Mouse (Mus musculus): ENCODE results near the gene Polq. TPM values are rescaled to one million over a fixed set of nuclear protein-coding genes. Genes with fewer than 3 reads are reported as not detected.
A peak's percentile ranks its signal among the peaks of the same experiment; 100 is the strongest.

Polq gene
- polyA plus RNA-seq (2016; fragmentation: Nextera tagmentation; extraction: Ambion mirVana) = 12.9 and 15.5 TPM in 2 replicates

- H3K4me2 ChIP-seq = peak within 1 kb of the TSS; percentile 88
- H3K27ac ChIP-seq = no peak within 1 kb of the TSS
- ATAC-seq (ENCODE audit: low FRiP score) = peak; percentile 98
- no peaks in the 10 kb centered on the region for H3K9me3 ChIP-seq
- peaks cover 13% of the 10 kb centered on the region for H3K4me1 ChIP-seq
- no peaks in the 10 kb centered on the region for H3K36me3 ChIP-seq (replicated peaks)
- no peaks in the 10 kb centered on the region for H3K27me3 ChIP-seq
- WGBS = 6% methylated on average over 30 of the region's 30 CpGs
- peak within 1 kb of the TSS; percentile 76 for H3K4me3 ChIP-seq (replicated peaks)
- peak within 1 kb of the TSS; percentile 80 for H3K9ac ChIP-seq
Observed at GRCm38 (mm10) chr16:37011061-37011921, at the start of gene Polq. Polq (plus strand) TSS chr16:37011786.

- H3K4me3 ChIP-seq (replicated peaks) = no peak overlapping the region
- H3K9ac ChIP-seq = no peak overlapping the region
- 88% methylated on average over 4 of the region's 4 CpGs for WGBS
- H3K4me2 ChIP-seq = no peak overlapping the region
- H3K4me1 ChIP-seq = no peaks in the 10 kb centered on the region
- H3K36me3 ChIP-seq (replicated peaks) = no peaks in the 10 kb centered on the region
- no peak for ATAC-seq (ENCODE audit: low FRiP score)
- H3K27me3 ChIP-seq = no peaks in the 10 kb centered on the region
- H3K27ac ChIP-seq = no peak overlapping the region
- H3K9me3 ChIP-seq = no peaks in the 10 kb centered on the region
Observed at GRCm38 (mm10) chr16:36963415-36963814, 48.2 kb upstream of the Polq start.

GRCm38 (mm10) chr16:36979127-36979526, 32.5 kb upstream of the Polq start:
- no peak overlapping the region for H3K9ac ChIP-seq
- H3K27me3 ChIP-seq = no peaks in the 10 kb centered on the region
- no peaks in the 10 kb centered on the region for H3K4me1 ChIP-seq
- H3K36me3 ChIP-seq (replicated peaks) = no peaks in the 10 kb centered on the region
- H3K4me2 ChIP-seq = no peak overlapping the region
- H3K4me3 ChIP-seq (replicated peaks) = no peak overlapping the region
- no peak for ATAC-seq (ENCODE audit: low FRiP score)
- 92% methylated on average over 2 of the region's 2 CpGs for WGBS
- H3K27ac ChIP-seq = no peak overlapping the region
- no peaks in the 10 kb centered on the region for H3K9me3 ChIP-seq

GRCm38 (mm10) chr16:36983796-36984195, 27.8 kb upstream of the Polq start:
- Histone ChIP-seq H3K27ac (no peak overlapping the region), H3K9me3 (no peaks in the 10 kb centered on the region), H3K4me1 (no peaks in the 10 kb centered on the region), H3K27me3 (no peaks in the 10 kb centered on the region), H3K4me3 (replicated peaks) (no peak overlapping the region), H3K4me2 (no peak overlapping the region), H3K9ac (no peak overlapping the region), H3K36me3 (replicated peaks) (no peaks in the 10 kb centered on the region)
- WGBS = 82% methylated on average over 1 of the region's 1 CpGs
- ATAC-seq (ENCODE audit: low FRiP score) = no peak

GRCm38 (mm10) chr16:36985636-36986042, 25.9 kb upstream of the Polq start:
- no peak overlapping the region for H3K4me3 ChIP-seq (replicated peaks)
- no peaks in the 10 kb centered on the region for H3K36me3 ChIP-seq (replicated peaks)
- H3K9ac ChIP-seq = no peak overlapping the region
- ATAC-seq (ENCODE audit: low FRiP score) = no peak
- no peak overlapping the region for H3K27ac ChIP-seq
- H3K4me2 ChIP-seq = no peak overlapping the region
- H3K9me3 ChIP-seq = no peaks in the 10 kb centered on the region
- H3K27me3 ChIP-seq = no peaks in the 10 kb centered on the region
- 74% methylated on average over 5 of the region's 5 CpGs for WGBS
- no peaks in the 10 kb centered on the region for H3K4me1 ChIP-seq

- 71% methylated on average over 2 of the region's 2 CpGs for WGBS
Observed at GRCm38 (mm10) chr16:36987399-36987798, 24.2 kb upstream of the Polq start.

GRCm38 (mm10) chr16:36988066-36988465, 23.5 kb upstream of the Polq start:
- no peak for ATAC-seq (ENCODE audit: low FRiP score)
- no peaks in the 10 kb centered on the region for H3K4me1 ChIP-seq
- H3K4me3 ChIP-seq (replicated peaks) = no peak overlapping the region
- no peaks in the 10 kb centered on the region for H3K27me3 ChIP-seq
- H3K27ac ChIP-seq = no peak overlapping the region
- H3K36me3 ChIP-seq (replicated peaks) = no peaks in the 10 kb centered on the region
- H3K9ac ChIP-seq = no peak overlapping the region
- no peaks in the 10 kb centered on the region for H3K9me3 ChIP-seq
- no peak overlapping the region for H3K4me2 ChIP-seq

More at GRCm38 (mm10) chr16:36987399-36987798, 24.2 kb upstream of the Polq start:
- no peak overlapping the region for H3K9ac ChIP-seq
- H3K4me1 ChIP-seq = no peaks in the 10 kb centered on the region
- no peaks in the 10 kb centered on the region for H3K27me3 ChIP-seq
- H3K9me3 ChIP-seq = no peaks in the 10 kb centered on the region
- no peak overlapping the region for H3K27ac ChIP-seq
- ATAC-seq (ENCODE audit: low FRiP score) = no peak
- H3K4me2 ChIP-seq = no peak overlapping the region
- no peaks in the 10 kb centered on the region for H3K36me3 ChIP-seq (replicated peaks)
- H3K4me3 ChIP-seq (replicated peaks) = no peak overlapping the region

- no peak overlapping the region for H3K27ac ChIP-seq
- H3K36me3 ChIP-seq (replicated peaks) = no peaks in the 10 kb centered on the region
- no peaks in the 10 kb centered on the region for H3K27me3 ChIP-seq
- no peak overlapping the region for H3K9ac ChIP-seq
- H3K9me3 ChIP-seq = no peaks in the 10 kb centered on the region
- no peak overlapping the region for H3K4me3 ChIP-seq (replicated peaks)
- H3K4me2 ChIP-seq = no peak overlapping the region
- H3K4me1 ChIP-seq = no peaks in the 10 kb centered on the region
- 73% methylated on average over 8 of the region's 8 CpGs for WGBS
- ATAC-seq (ENCODE audit: low FRiP score) = no peak
Observed at GRCm38 (mm10) chr16:36989493-36989892, 22.1 kb upstream of the Polq start.

- Histone ChIP-seq H3K36me3 (replicated peaks) (no peaks in the 10 kb centered on the region), H3K9me3 (no peaks in the 10 kb centered on the region), H3K27ac (no peak within 1 kb of the TSS), H3K4me3 (replicated peaks) (no peak within 1 kb of the TSS), H3K4me2 (no peak within 1 kb of the TSS), H3K4me1 (no peaks in the 10 kb centered on the region), H3K9ac (no peak within 1 kb of the TSS), H3K27me3 (no peaks in the 10 kb centered on the region)
- 84% methylated on average over 18 of the region's 18 CpGs for WGBS
- no peak for ATAC-seq (ENCODE audit: low FRiP score)
Observed at GRCm38 (mm10) chr16:36989999-36990625, 21.5 kb upstream of the Polq start, which contains the start of gene Fbxo40. Fbxo40 (minus strand) TSS chr16:36990467.

GRCm38 (mm10) chr16:36997650-36998049, 13.9 kb upstream of the Polq start:
- Histone ChIP-seq H3K27me3 (no peaks in the 10 kb centered on the region), H3K9me3 (no peaks in the 10 kb centered on the region), H3K27ac (no peak overlapping the region), H3K4me1 (no peaks in the 10 kb centered on the region), H3K4me2 (no peak overlapping the region), H3K4me3 (replicated peaks) (no peak overlapping the region), H3K9ac (no peak overlapping the region), H3K36me3 (replicated peaks) (no peaks in the 10 kb centered on the region)
- 84% methylated on average over 6 of the region's 6 CpGs for WGBS
- ATAC-seq (ENCODE audit: low FRiP score) = no peak

GRCm38 (mm10) chr16:36999366-36999972, 12.1 kb upstream of the Polq start:
- Histone ChIP-seq H3K9ac (no peak overlapping the region), H3K4me3 (replicated peaks) (no peak overlapping the region), H3K27ac (no peak overlapping the region), H3K4me1 (no peaks in the 10 kb centered on the region), H3K36me3 (replicated peaks) (no peaks in the 10 kb centered on the region), H3K27me3 (no peaks in the 10 kb centered on the region), H3K4me2 (no peak overlapping the region), H3K9me3 (no peaks in the 10 kb centered on the region)
- ATAC-seq (ENCODE audit: low FRiP score) = no peak
- 84% methylated on average over 9 of the region's 9 CpGs for WGBS

- no peaks in the 10 kb centered on the region for H3K27me3 ChIP-seq
- no peak overlapping the region for H3K9ac ChIP-seq
- H3K4me3 ChIP-seq (replicated peaks) = no peak overlapping the region
- WGBS = 71% methylated on average over 6 of the region's 6 CpGs
- H3K9me3 ChIP-seq = no peaks in the 10 kb centered on the region
- H3K36me3 ChIP-seq (replicated peaks) = no peaks in the 10 kb centered on the region
- peaks cover 13% of the 10 kb centered on the region for H3K4me1 ChIP-seq
- H3K27ac ChIP-seq = no peak overlapping the region
- H3K4me2 ChIP-seq = no peak overlapping the region
- ATAC-seq (ENCODE audit: low FRiP score) = no peak
Observed at GRCm38 (mm10) chr16:37009262-37009661, 2.3 kb upstream of the Polq start.

All from forebrain, embryonic 12.5 days (tissue).